Mouse (Mus musculus): ENCODE data around the gene Parp1. TPM values are rescaled to one million over a fixed set of nuclear protein-coding genes. Genes with fewer than 3 reads are reported as not detected.

Parp1 gene
- polyA plus RNA-seq, 2 experiments from 2014 or later = 41.4 to 43.1 TPM

GRCm38 (mm10) chr1:180639416-180640401 lies 71.0 kb downstream of the Parp1 start:
- ATAC-seq = peak; percentile 12

DNA sequence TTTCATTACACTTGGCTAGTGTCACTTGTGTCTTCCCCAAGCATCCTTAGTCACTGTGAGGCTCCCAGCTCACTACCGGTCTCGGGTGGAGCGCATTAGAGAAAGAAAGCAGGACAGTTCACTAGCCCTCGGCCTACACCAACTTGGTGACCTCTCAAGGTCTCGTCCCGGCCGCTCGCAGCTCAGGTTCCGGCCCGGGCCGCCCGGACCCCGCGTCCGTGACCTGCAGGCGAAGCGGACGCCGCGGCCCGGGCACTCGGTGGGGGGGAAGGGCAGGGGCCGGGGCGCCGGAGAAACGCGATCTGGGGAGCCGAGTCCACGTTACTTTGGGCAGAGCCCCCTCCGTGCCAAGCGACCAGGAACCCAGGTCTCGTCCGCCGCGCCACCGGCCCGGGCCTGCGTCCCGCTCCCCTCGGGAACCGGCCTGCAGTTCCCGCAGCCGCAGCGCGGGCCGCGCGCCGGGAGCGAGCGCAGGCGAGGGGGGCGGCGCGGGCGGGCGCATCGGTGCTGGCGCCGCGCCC lies 71.9 kb downstream of the Parp1 start:
- ATAC-seq = peak; percentile 40

GRCm38 (mm10) chr1:180641137-180641517 lies 72.4 kb downstream of the Parp1 start, which contains the start of gene Lin9:
Lin9 (plus strand) TSS chr1:180641150.
- peak; percentile 72 for ATAC-seq

DNA sequence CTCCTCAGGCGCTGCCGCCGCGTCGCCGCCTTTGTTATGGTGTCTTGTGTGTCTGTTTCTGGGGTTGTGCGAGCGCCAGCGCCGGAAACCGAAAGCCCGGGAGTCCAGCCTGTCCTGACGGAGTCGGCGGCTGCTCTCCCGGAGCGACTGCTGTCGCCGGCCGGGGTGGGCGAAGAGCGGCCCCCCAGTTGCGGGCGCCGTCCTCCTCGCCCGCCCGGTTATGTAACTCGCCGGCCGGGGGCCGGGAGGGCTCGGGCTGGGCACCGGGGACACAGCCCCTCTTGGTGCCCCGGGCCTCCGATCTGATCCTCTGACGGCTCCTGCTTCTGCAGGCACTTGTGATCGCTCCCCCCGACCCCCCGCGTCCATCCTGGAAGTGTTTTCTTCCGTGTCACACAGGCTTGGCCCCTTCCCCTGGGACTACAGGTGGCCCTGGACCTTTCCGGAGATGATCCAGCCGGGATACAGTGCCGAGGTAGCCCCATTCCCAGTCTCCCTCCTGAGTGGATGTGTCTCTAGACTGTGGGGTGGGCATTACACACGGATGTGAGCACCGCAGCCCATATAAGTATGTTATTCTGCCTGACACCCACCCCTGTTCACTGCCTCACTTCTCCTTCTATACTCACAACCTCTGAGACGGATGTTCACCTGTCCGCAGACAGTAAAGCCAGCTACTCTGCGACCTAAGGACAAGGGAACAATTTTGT lies 72.9 kb downstream of the Parp1 start:
- ATAC-seq = peak; percentile 57

DNA sequence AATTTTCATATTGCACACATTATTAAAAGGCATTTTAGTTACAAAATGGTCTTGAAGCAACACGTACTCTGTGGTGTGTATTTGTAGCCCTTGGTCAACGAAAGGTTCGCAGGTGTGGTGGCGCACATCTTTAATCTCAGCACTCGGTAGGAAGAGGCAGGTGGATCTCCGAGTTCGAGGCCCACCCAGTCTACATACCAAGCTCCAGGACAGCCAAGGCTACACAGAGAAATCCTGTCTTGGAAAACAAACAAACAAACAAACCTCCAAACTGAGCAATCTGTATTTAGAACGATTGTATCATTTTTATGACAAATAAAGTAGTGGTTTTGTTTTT lies 73.5 kb downstream of the Parp1 start:
- no peak for ATAC-seq

Other genes with a start within 250 kb of the Parp1 start
- gene Itpkb, start 238.4 kb upstream of the Parp1 start, polyA plus RNA-seq (2017; shearing (Covaris generic)) = 10 to 100 TPM; 29.8 to 38.2 TPM
- gene Stum, start 85.4 kb upstream of the Parp1 start, polyA plus RNA-seq (2017; shearing (Covaris generic)) = not detected
- gene Lin9, start 72.2 kb downstream of the Parp1 start, polyA plus RNA-seq (2017; shearing (Covaris generic)) = 10 to 100 TPM; 16.7 to 18.7 TPM
- gene Mixl1, start 128.1 kb downstream of the Parp1 start, polyA plus RNA-seq (2017; shearing (Covaris generic)) = not detected
- 10 to 100 TPM; 11.5 to 11.9 TPM for gene Acbd3, start 157.1 kb downstream of the Parp1 start, polyA plus RNA-seq (2017; shearing (Covaris generic))
- gene H3f3a, start 245.0 kb downstream of the Parp1 start, polyA plus RNA-seq (2017; shearing (Covaris generic)) = 100 to 1,000 TPM; 737 to 878 TPM